ENCODE assay signal across 18 mouse cellular contexts in the genomic region with DNA sequence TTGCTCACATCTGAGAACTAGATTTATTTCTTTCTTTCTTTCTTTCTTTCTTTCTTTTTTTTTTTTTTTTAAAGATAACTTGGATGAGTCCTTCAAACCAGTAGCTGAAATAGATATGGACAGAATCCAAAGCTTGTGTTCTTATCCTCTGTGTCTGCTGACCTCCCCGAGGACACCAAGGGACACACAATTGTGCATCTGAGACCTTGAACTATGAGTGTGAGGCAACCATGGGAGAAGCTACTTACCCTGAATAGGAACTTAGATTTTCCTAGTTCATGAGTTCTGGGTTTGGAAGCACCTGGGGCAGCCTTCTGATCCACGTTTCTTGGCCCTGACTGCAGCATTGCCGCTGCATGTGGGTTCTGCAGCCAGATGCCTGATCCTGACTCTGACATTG. TPM values are rescaled to one million over a fixed set of nuclear protein-coding genes. Genes with fewer than 3 reads are reported as not detected.
"Had no signal": no experiment of that assay in that cellular context is flagged by ENCODE, and none has a peak within 500 bp of the region (broad histone marks: within the 10 kb centered on the region; RNA-seq: fewer than 3 reads in every experiment).

No protein-coding gene starts in this region.

- DNase-seq: lung, adult 2 months; lung, postnatal 14 days; lung, postnatal 36 days; right cerebral cortex, postnatal 14 days; thymus, adult 2 months; thymus, postnatal 25 days; thymus, postnatal 4 days had no signal

- H3K4me2 ChIP-seq: lung, embryonic 15.5 days; midbrain, embryonic 11.5 days; midbrain, embryonic 13.5 days; midbrain, embryonic 15.5 days; neural tube, embryonic 12.5 days; stomach, embryonic 15.5 days had no signal

- H3K36me3 ChIP-seq: lung, embryonic 15.5 days; midbrain, embryonic 13.5 days; midbrain, embryonic 15.5 days; neural tube, embryonic 12.5 days; stomach, embryonic 15.5 days had no signal

- H3K9ac ChIP-seq: lung, embryonic 15.5 days; midbrain, embryonic 13.5 days; midbrain, embryonic 15.5 days; neural tube, embryonic 12.5 days; stomach, embryonic 15.5 days had no signal

- H3K27ac ChIP-seq: lung, embryonic 15.5 days; macrophage; midbrain, embryonic 13.5 days; midbrain, embryonic 15.5 days; neural tube, embryonic 12.5 days; stomach, embryonic 15.5 days; stomach, postnatal 0 days had no signal

- H3K27me3 ChIP-seq: stomach, embryonic 15.5 days had no signal

- H3K4me3 ChIP-seq: lung, embryonic 15.5 days; megakaryocyte, embryonic 14.5 days; midbrain, embryonic 13.5 days; midbrain, embryonic 15.5 days; neural tube, embryonic 12.5 days; stomach, embryonic 15.5 days had no signal

- ATAC-seq: lung, postnatal 0 days; midbrain, embryonic 13.5 days; midbrain, embryonic 15.5 days had no signal

- H3K4me1 ChIP-seq: lung, embryonic 15.5 days; midbrain, embryonic 13.5 days; midbrain, embryonic 15.5 days; neural tube, embryonic 12.5 days; stomach, embryonic 15.5 days had no signal

- H3K9me3 ChIP-seq: lung, embryonic 15.5 days; midbrain, embryonic 15.5 days; neural tube, embryonic 12.5 days; stomach, embryonic 15.5 days had no signal

RNA-seq across cellular contexts. Expression of a gene that starts 7.3 kb away (rescaled TPM):
- total RNA-seq: monocyte, adult 5-6 weeks had no signal
